Mouse (Mus musculus): ENCODE measurements at regions not wholly inside any gene's neighbourhood (a gene's known extent, or its start where the extent isn't known, plus 50 kb on each side); places are given as distances from the start of the nearest gene placed in this dataset.

DNA sequence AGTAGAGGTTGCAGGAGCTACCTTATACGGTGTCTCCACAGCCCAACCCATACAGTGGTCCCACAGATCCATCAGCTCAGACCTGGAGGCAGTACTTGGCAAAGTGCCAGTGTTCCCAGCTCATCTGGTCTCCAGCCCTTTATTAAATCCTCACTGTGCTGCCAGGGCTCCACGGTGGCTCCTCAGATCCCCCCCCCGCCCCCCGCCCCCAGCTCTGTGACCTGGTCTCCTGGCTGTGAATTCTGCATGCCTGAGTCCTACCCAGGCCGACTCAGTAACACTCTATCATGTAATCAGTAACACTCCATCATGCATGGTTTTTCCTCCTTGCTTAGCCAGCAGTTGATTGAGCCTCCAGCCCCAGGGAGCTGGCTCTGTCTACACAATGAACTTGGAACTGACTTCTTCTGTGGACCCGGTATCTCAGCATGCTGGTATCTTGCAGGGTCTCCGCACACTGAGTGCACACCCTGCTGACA is 66.2 kb upstream of the Cdon start:
- Histone ChIP-seq H3K4me1 (ENCODE audit: insufficient read depth, low read length) (peaks cover 8% of the 10 kb centered on the region), H3K27ac (ENCODE audit: low read length) (no peak overlapping the region), H3K4me2 (replicated peaks; ENCODE audit: low read depth, low read length) (no peak overlapping the region), H3K27me3 (ENCODE audit: insufficient read depth, low read length) (no peaks in the 10 kb centered on the region), H3K36me3 (ENCODE audit: insufficient read depth, low read length) (no peaks in the 10 kb centered on the region), H3K9ac (replicated peaks; ENCODE audit: low read length) (no peak overlapping the region), H3K4me3 (ENCODE audit: low read length) (no peak overlapping the region), H3K9me3 (ENCODE audit: low read length) (no peaks in the 10 kb centered on the region)
- WGBS, result 53% methylated on average over 7 of the region's 7 CpGs
- ATAC-seq (ENCODE audit: low FRiP score, low TSS enrichment), result peak; percentile 74

DNA sequence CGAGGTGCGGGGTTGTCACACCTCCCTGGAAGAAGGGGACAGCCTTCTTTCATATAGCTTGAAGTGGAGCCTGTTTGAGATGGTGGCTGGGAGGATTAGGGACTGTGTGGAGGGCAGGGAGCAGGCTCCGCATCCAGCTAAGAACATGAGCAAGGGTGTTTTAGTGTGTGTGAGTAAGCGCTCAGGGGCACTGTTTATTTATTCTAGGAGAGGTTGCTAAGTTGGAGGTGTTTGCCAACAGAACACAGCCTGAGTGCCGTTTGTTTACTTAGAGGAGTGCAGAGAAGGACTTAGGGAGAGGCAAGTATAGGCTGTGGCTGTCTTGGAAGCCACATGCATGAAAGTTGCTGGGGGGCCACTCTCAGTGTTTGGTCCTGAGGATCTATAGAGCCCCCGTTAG is 61.2 kb upstream of the Cdon start:
- Histone ChIP-seq H3K27ac (ENCODE audit: low read length) (peak overlapping the region; percentile 8; the same call in 1 of the 2 replicates), H3K4me2 (replicated peaks; ENCODE audit: low read depth, low read length) (no peak overlapping the region), H3K4me3 (ENCODE audit: low read length) (no peak overlapping the region), H3K36me3 (ENCODE audit: insufficient read depth, low read length) (no peaks in the 10 kb centered on the region), H3K9me3 (ENCODE audit: low read length) (no peaks in the 10 kb centered on the region), H3K9ac (replicated peaks; ENCODE audit: low read length) (no peak overlapping the region), H3K4me1 (ENCODE audit: insufficient read depth, low read length) (peaks cover 34% of the 10 kb centered on the region), H3K27me3 (ENCODE audit: insufficient read depth, low read length) (no peaks in the 10 kb centered on the region)
- 39% methylated on average over 6 of the region's 6 CpGs for WGBS
- no peak for ATAC-seq (ENCODE audit: low FRiP score, low TSS enrichment)

DNA sequence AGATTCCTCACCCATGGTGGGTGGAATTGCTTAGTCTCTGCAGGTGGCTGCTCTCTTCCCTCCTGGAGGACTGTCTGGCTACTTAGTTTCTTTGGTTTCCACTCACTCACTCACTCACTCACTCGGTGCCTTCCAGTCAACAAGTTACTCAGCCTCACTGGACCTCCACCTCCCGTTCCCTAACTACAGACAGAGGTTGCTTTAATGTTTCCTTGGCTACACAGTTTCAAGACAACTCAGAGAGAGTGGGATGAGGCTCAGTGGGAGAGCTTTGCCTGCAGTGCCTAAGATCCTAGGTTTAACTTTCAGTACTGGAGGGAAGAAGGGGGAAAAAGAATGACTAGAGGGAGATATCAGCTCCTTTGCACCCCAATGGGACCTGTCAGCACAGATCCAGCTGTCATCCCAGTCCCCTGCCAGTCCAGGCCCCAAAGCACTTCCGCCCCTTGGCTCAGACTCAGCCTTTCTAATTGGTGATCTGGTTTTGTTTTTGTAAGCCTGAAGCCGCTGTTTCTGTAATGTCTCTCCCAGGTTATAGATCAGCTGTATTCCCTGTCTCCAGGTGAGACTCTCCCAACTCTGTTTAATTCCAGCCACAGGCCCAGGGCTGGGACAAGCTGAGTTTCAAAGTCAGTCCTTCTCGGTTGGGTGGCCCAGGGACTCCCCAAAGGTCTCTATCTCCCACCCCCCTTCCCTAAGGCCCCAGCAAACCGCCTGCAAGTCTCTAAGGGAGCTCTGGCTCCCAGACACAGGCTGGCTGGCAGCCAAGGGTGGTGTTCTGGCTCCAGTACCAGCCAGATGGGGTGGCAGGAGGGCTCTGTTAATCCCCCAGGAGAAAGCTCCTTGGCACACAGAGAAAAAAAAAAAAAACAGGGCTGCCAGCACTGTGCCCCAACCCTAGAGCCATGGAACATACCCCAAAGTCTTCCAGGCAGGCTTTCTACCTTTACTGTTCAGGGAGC is 60.5 kb upstream of the Cdon start:
- peak overlapping the region; percentile 8 for H3K27ac ChIP-seq (ENCODE audit: low read length)
- no peaks in the 10 kb centered on the region for H3K27me3 ChIP-seq (ENCODE audit: insufficient read depth, low read length)
- no peak overlapping the region for H3K4me2 ChIP-seq (replicated peaks; ENCODE audit: low read depth, low read length)
- H3K36me3 ChIP-seq (ENCODE audit: insufficient read depth, low read length), result no peaks in the 10 kb centered on the region
- 28% methylated on average over 6 of the region's 6 CpGs for WGBS
- H3K4me3 ChIP-seq (ENCODE audit: low read length), result no peak overlapping the region
- ATAC-seq (ENCODE audit: low FRiP score, low TSS enrichment), result peak; percentile 79
- H3K9me3 ChIP-seq (ENCODE audit: low read length), result no peaks in the 10 kb centered on the region
- peaks cover 29% of the 10 kb centered on the region for H3K4me1 ChIP-seq (ENCODE audit: insufficient read depth, low read length)
- no peak overlapping the region for H3K9ac ChIP-seq (replicated peaks; ENCODE audit: low read length)

DNA sequence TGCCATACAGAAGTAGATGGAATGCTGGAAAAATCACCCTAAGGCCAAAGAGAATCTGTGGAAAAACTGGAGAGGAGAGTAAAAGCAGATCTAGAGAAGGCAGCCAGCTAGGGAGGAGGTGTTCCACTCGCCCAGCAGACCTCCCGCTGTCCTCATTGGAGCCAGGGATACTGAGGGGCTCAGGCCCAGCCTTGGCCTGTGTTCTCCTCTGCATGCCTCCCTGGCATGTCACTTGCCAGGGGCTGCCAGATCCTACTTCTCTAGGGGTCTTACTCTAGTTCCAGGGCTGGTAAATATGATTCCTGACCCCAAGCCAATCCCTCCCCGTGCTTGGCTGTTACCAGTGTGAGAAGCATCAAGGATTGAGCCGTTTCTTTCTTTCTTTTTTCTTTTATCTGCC is 59.5 kb upstream of the Cdon start:
- ATAC-seq (ENCODE audit: low FRiP score, low TSS enrichment), result no peak
- Histone ChIP-seq H3K27ac (ENCODE audit: low read length) (no peak overlapping the region), H3K27me3 (ENCODE audit: insufficient read depth, low read length) (no peaks in the 10 kb centered on the region), H3K36me3 (ENCODE audit: insufficient read depth, low read length) (no peaks in the 10 kb centered on the region), H3K4me2 (replicated peaks; ENCODE audit: low read depth, low read length) (no peak overlapping the region), H3K4me3 (ENCODE audit: low read length) (no peak overlapping the region), H3K9ac (replicated peaks; ENCODE audit: low read length) (no peak overlapping the region), H3K4me1 (ENCODE audit: insufficient read depth, low read length) (peaks cover 34% of the 10 kb centered on the region), H3K9me3 (ENCODE audit: low read length) (no peaks in the 10 kb centered on the region)
- WGBS, result 52% methylated on average over 4 of the region's 4 CpGs

DNA sequence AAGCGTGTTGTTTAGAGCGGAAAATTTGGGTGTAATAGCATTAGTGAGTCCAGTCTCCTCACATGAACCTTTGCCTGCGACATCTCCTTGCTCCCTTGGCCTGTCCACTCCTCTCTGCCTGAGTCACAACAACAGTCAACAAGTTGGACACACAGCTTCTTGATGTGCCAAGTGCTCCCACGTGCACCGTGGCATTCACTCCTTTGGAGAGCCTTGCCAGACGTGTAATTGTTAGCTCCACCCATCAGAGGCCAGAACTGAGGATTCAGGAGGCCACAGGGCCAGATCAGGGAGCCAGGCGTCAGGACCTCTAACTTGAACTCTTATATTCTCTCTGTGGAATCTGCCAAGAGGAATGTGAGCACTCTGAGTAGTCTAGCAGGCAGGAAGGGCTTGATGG is 58.7 kb upstream of the Cdon start:
- WGBS, result 53% methylated on average over 7 of the region's 7 CpGs
- no peak overlapping the region for H3K9ac ChIP-seq (replicated peaks; ENCODE audit: low read length)

DNA sequence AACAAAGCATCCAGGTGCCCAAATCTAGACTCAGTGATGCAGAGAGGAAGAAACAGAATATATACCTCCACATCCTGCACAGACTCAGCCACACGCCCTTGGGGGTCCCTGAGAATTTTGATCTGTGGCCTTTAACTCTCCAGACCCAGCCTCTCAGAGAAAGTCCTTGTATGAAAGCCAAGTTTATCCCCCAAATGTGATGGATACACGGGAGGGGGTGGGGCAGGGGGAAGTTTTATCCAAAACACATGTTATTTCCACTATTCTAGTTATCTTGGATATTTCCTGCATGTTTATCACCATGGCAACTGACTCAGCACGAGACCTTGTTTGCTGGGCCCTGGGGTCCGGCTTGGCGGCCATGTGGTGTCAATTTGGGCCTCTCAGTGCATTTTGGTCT is 57.8 kb upstream of the Cdon start:
- Histone ChIP-seq H3K9me3 (ENCODE audit: low read length) (no peaks in the 10 kb centered on the region), H3K4me2 (replicated peaks; ENCODE audit: low read depth, low read length) (no peak overlapping the region), H3K9ac (replicated peaks; ENCODE audit: low read length) (no peak overlapping the region), H3K27ac (ENCODE audit: low read length) (no peak overlapping the region), H3K4me1 (ENCODE audit: insufficient read depth, low read length) (peaks cover 34% of the 10 kb centered on the region), H3K4me3 (ENCODE audit: low read length) (no peak overlapping the region), H3K27me3 (ENCODE audit: insufficient read depth, low read length) (no peaks in the 10 kb centered on the region), H3K36me3 (ENCODE audit: insufficient read depth, low read length) (no peaks in the 10 kb centered on the region)
- ATAC-seq (ENCODE audit: low FRiP score, low TSS enrichment), result no peak
- 65% methylated on average over 5 of the region's 5 CpGs for WGBS

More for the DNA sequence above, 58.7 kb upstream of the Cdon start:
- Histone ChIP-seq H3K27me3 (ENCODE audit: insufficient read depth, low read length) (no peaks in the 10 kb centered on the region), H3K9me3 (ENCODE audit: low read length) (no peaks in the 10 kb centered on the region), H3K27ac (ENCODE audit: low read length) (no peak overlapping the region), H3K4me2 (replicated peaks; ENCODE audit: low read depth, low read length) (no peak overlapping the region), H3K4me1 (ENCODE audit: insufficient read depth, low read length) (peaks cover 34% of the 10 kb centered on the region), H3K4me3 (ENCODE audit: low read length) (no peak overlapping the region), H3K36me3 (ENCODE audit: insufficient read depth, low read length) (no peaks in the 10 kb centered on the region)
- ATAC-seq (ENCODE audit: low FRiP score, low TSS enrichment), result no peak

DNA sequence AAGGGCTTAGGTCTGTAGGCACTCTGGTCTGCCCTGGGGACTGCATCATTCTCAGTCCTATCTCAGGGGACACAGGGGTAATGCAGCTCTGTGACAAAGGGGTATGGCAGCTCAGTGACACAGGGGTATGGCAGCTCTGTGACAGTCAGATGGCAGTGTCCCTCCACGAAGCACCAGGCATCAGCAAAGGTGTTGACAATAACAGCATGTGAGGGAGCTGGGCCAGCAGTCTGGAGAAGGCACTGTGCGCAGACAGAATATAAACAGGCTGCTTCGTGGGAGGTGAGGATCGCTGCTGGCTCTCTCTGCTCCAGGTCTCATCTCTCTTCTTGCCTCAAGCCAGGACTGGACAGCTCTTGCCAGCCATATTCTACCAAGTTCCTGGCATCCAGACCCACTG is 57.0 kb upstream of the Cdon start:
- H3K9me3 ChIP-seq (ENCODE audit: low read length), result no peaks in the 10 kb centered on the region
- no peak overlapping the region for H3K9ac ChIP-seq (replicated peaks; ENCODE audit: low read length)
- no peaks in the 10 kb centered on the region for H3K36me3 ChIP-seq (ENCODE audit: insufficient read depth, low read length)
- 37% methylated on average over 4 of the region's 4 CpGs for whole genome bisulfite sequencing
- no peak overlapping the region for H3K27ac ChIP-seq (ENCODE audit: low read length)
- H3K27me3 ChIP-seq (ENCODE audit: insufficient read depth, low read length), result no peaks in the 10 kb centered on the region
- no peak overlapping the region for H3K4me2 ChIP-seq (replicated peaks; ENCODE audit: low read depth, low read length)
- H3K4me3 ChIP-seq (ENCODE audit: low read length), result no peak overlapping the region
- peaks cover 34% of the 10 kb centered on the region for H3K4me1 ChIP-seq (ENCODE audit: insufficient read depth, low read length)
- no peak for ATAC-seq (ENCODE audit: low FRiP score, low TSS enrichment)

DNA sequence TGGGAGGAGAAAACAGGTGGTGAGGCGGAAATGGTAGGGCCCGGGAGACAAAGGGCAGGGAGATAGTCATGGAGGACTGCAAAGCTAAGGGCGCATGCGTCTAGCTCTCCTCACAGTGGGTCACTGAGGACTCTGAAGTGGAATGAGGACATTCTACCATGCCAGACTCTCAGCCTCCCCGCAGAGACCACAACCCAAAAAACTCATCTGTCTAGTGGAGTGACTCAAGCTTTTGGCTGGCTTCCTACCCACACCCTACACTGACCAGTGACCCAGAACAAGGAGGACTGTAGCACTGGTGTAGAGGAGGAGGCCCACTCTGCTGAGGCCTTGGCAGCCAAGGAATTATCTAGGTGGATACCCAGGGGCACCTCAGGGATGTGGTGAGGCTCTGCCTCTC is 55.0 kb upstream of the Cdon start:
- Histone ChIP-seq H3K27me3 (ENCODE audit: insufficient read depth, low read length) (no peaks in the 10 kb centered on the region), H3K4me2 (replicated peaks; ENCODE audit: low read depth, low read length) (no peak overlapping the region), H3K4me1 (ENCODE audit: insufficient read depth, low read length) (peaks cover 22% of the 10 kb centered on the region), H3K27ac (ENCODE audit: low read length) (no peak overlapping the region), H3K4me3 (ENCODE audit: low read length) (no peak overlapping the region), H3K9ac (replicated peaks; ENCODE audit: low read length) (no peak overlapping the region), H3K36me3 (ENCODE audit: insufficient read depth, low read length) (no peaks in the 10 kb centered on the region), H3K9me3 (ENCODE audit: low read length) (no peaks in the 10 kb centered on the region)
- WGBS, result 83% methylated on average over 5 of the region's 5 CpGs
- peak; percentile 39; the same call in 1 of the 2 replicates for ATAC-seq (ENCODE audit: low FRiP score, low TSS enrichment)

DNA sequence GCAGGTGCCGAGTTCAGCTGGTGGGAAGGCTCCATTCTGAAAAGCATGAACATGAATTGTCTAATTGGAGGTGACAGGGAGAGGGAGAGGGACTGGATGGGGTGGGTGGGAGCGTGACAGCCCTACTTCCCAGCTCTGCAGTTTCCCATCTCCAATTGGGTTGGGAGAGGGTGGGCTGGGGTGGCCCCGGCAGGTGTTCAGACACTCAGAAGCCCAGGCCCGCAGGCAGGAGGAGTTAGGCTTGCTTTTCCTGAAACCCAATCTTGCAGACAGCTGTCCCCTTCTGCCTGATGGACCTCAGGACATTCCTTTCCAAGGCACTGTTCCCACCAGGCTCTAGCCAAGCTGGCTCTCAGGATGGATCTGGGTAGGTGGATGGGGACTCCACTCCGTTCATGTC is 51.9 kb upstream of the Cdon start:
- Histone ChIP-seq H3K4me1 (ENCODE audit: insufficient read depth, low read length) (peaks cover 18% of the 10 kb centered on the region), H3K36me3 (ENCODE audit: insufficient read depth, low read length) (no peaks in the 10 kb centered on the region), H3K4me2 (replicated peaks; ENCODE audit: low read depth, low read length) (no peak overlapping the region), H3K27ac (ENCODE audit: low read length) (no peak overlapping the region), H3K27me3 (ENCODE audit: insufficient read depth, low read length) (no peaks in the 10 kb centered on the region), H3K9me3 (ENCODE audit: low read length) (no peaks in the 10 kb centered on the region), H3K4me3 (ENCODE audit: low read length) (no peak overlapping the region), H3K9ac (replicated peaks; ENCODE audit: low read length) (no peak overlapping the region)
- WGBS, result 40% methylated on average over 3 of the region's 5 CpGs
- peak; percentile 39; the same call in 1 of the 2 replicates for ATAC-seq (ENCODE audit: low FRiP score, low TSS enrichment)

DNA sequence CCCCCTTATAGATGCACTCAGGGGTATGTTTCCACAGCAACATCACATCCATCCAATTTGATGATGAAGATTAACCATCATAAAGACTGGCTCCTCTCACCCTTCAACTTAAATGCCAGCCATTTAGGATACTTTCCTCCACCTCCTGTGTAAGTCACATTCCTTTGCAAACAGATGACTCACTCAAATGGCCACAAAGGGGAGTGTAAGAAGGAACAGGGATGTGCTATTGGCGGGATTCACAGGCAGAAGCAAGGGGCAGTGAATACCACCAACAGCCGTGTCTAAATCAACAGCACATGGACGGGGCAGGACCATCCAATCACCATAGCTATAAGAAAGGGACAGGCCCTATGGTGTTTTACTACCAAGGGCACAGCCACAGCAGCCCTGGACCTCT is 50.9 kb upstream of the Cdon start:
- WGBS, result 44% methylated on average over 3 of the region's 3 CpGs
- Histone ChIP-seq H3K36me3 (ENCODE audit: insufficient read depth, low read length) (no peaks in the 10 kb centered on the region), H3K4me1 (ENCODE audit: insufficient read depth, low read length) (peaks cover 18% of the 10 kb centered on the region)

More for the DNA sequence above, 50.9 kb upstream of the Cdon start:
- no peak overlapping the region for H3K4me3 ChIP-seq (ENCODE audit: low read length)
- no peak overlapping the region for H3K9ac ChIP-seq (replicated peaks; ENCODE audit: low read length)
- H3K4me2 ChIP-seq (replicated peaks; ENCODE audit: low read depth, low read length), result no peak overlapping the region
- no peaks in the 10 kb centered on the region for H3K27me3 ChIP-seq (ENCODE audit: insufficient read depth, low read length)
- H3K9me3 ChIP-seq (ENCODE audit: low read length), result no peaks in the 10 kb centered on the region
- no peak for ATAC-seq (ENCODE audit: low FRiP score, low TSS enrichment)
- no peak overlapping the region for H3K27ac ChIP-seq (ENCODE audit: low read length)
